Mouse (Mus musculus): ENCODE measurements around the gene Clic4.

DNA sequence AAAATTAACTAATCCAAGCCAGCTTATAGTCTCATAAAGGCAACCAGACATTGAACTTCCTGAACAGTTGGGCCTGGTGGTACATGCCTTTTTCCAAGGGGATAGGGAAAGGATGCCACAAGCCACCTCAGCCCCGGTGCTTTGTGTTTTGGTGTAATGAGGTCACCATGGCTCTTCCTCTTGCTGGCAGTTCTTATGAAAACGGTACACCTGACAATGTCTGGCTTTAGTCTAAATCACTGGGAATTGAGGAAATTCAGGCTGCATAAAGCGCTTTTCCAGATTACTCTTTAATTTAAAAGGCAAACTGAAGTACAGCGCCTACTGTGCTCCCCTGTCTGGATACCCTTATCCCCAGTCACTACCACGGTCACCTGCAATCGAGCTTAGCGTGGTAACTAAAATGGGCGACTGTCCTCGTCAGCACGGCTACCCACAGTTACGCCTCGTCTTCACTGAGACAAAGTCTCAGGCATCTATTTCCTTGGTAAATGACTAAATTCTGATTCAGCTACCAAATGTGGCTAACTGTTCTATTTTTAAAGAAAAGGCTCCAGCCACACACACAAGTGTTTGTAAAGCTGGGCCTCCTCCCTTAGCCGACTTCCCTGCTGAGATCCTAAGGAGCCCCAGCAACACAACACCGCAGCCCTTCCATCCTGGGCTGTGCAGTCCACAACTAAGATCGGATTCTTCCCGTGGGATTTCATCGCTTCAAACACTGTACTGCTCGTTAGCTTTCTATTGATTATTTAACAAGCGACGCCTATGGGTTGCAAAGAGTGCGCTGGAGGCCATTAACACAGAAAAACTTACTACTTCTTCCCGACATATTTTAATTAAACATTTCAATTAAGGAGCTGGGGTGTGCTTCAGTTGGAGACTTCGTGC, 25.5 kb downstream of the Clic4 start:
- no peak for TF ChIP-seq CTCF (IDR thresholded peaks at IDR 0.05; ENCODE audit: control insufficient read depth, insufficient read depth, low read length)
- TF ChIP-seq POLR2A (IDR thresholded peaks at IDR 0.05; ENCODE audit: borderline replicate concordance, control insufficient read depth, low read depth, low read length) = no peak
